In genomic region chr9:99444590-99445178, GRCm38 (mm10) we compare ENCODE assay signal across 10 mouse cellular contexts. TPM values are rescaled to one million over a fixed set of nuclear protein-coding genes. Genes with fewer than 3 reads are reported as not detected.
DNase-seq lines count a peak whose midpoint lies in the region; TF ChIP-seq lines count a peak whose summit lies in the region.
"Had no signal": no experiment of that assay in that cellular context is flagged by ENCODE, and none has a peak within 500 bp of the region (broad histone marks: within the 10 kb centered on the region; RNA-seq: fewer than 3 reads in every experiment).

No protein-coding gene starts in this region.

- DNase-seq in gastrocnemius, adult 2 months, result no peak
- DNase-seq in gastrocnemius, postnatal 14 days, result no peak
- peak; percentile 35 for DNase-seq in urinary bladder, postnatal 14 days (ENCODE audit: low spot score)
- DNase-seq in urinary bladder, adult 2 months (ENCODE audit: low spot score), result no peak
- DNase-seq in kidney, postnatal 10 days, result peak; percentile 42
- DNase-seq in gastrocnemius, postnatal 4 days (ENCODE audit: low spot score in 2 of 2), result no peak
- DNase-seq in right cerebral cortex, postnatal 36 days (ENCODE audit: low spot score in 2 of 2), result no peak
- no peak for DNase-seq in frontal cortex, postnatal 14 days (ENCODE audit: low spot score in 2 of 2)

- no peak overlapping the region for H3K4me3 ChIP-seq in gastrocnemius, adult 2 months
- H3K4me3 ChIP-seq: limb, embryonic 12.5 days; stomach, embryonic 15.5 days had no signal

- peak; percentile 63 for TF ChIP-seq CTCF in gastrocnemius, adult 2 months (IDR thresholded peaks at IDR 0.05)

- intact Hi-C loops in gastrocnemius, adult 2 months (cut with DNase I), result loop anchor here (5.0 kb wide), 1 partner anchor 67 kb away; no protein-coding TSS in a partner anchor
- intact Hi-C loops in gastrocnemius, postnatal 14 days (cut with DNase I; ENCODE audit: low total_unique reads), result loop anchor here (5.0 kb wide), 1 partner anchor 62 kb away; no protein-coding TSS in a partner anchor

- no peak overlapping the region for H3K27ac ChIP-seq in gastrocnemius, adult 2 months
- H3K27ac ChIP-seq: limb, embryonic 12.5 days; stomach, embryonic 15.5 days had no signal

RNA-seq across cellular contexts. Expression of gene Nme9, which starts 6.6 kb away (rescaled TPM):
- not detected for total RNA-seq in gastrocnemius, adult 2 months (2021)
- total RNA-seq in gastrocnemius, postnatal 14 days (2021), result not detected
- 0.10 and 0.12 TPM in 2 replicates for polyA plus RNA-seq in urinary bladder, adult 2 months (2012; rRNA removed)
- total RNA-seq in gastrocnemius, postnatal 4 days (2021), result not detected
- polyA plus RNA-seq: limb, embryonic 12.5 days had no signal

RNA-seq across cellular contexts. Expression of gene Mras, which starts 7.5 kb away (rescaled TPM):
- total RNA-seq in gastrocnemius, adult 2 months (2021), result 1 to 10 TPM; 5.0 to 5.7 TPM
- 1 to 10 TPM; 6.8 to 7.7 TPM for total RNA-seq in gastrocnemius, postnatal 14 days (2021)
- 31.1 and 32.7 TPM in 2 replicates for polyA plus RNA-seq in urinary bladder, adult 2 months (2012; rRNA removed)
- 10 to 100 TPM; 12.9 to 13.2 TPM for total RNA-seq in gastrocnemius, postnatal 4 days (2021)

Comparison
In these comparisons a context has a peak if more than half of its experiments do, and no peak if none do; other contexts are left out.
1. DNase-seq: peak in urinary bladder, postnatal 14 days (single experiment) and kidney, postnatal 10 days (single experiment); none in gastrocnemius, adult 2 months (single experiment), gastrocnemius, postnatal 14 days (single experiment), urinary bladder, adult 2 months (single experiment), gastrocnemius, postnatal 4 days (0 of 2), right cerebral cortex, postnatal 36 days (0 of 2) and frontal cortex, postnatal 14 days (0 of 2).